19 mouse cellular contexts compared by ENCODE assay signal in the genomic region with DNA sequence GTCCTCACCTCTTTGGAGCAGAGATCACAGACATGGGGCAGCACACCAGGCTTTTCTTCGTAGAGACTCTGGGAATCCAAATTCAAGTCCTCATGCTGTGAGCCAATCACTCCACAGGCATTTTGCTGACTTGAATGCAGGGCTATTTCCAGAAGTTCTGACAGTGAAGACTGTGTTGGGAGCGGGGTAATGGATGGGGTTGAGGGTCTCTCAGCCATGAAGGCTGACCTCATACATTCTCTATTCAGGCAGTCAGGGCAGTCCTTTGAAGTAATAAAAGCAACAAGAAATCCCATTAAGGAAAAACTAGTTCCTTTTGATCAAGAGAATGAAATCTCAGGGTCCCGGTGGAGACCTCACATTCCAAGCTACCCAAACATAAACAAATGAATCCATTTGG.
"Had no signal": no experiment of that assay in that cellular context is flagged by ENCODE, and none has a peak within 500 bp of the region (broad histone marks: within the 10 kb centered on the region; RNA-seq: fewer than 3 reads in every experiment).

No protein-coding gene starts in this region.

- DNase-seq: kidney, adult 9 months; kidney, postnatal 25 days; left cerebral cortex, postnatal 4 days; liver, postnatal 0 days; lung, embryonic 14.5 days; retina, postnatal 1 day; thymus, postnatal 25 days had no signal

- H3K27ac ChIP-seq: limb, embryonic 12.5 days; limb, embryonic 15.5 days; liver, embryonic 14.5 days; macrophage; midbrain, embryonic 10.5 days; midbrain, embryonic 13.5 days; neural tube, embryonic 13.5 days had no signal

- H3K4me1 ChIP-seq: limb, embryonic 12.5 days; limb, embryonic 15.5 days; neural tube, embryonic 13.5 days had no signal

- H3K9ac ChIP-seq: limb, embryonic 12.5 days; limb, embryonic 15.5 days; liver, embryonic 14.5 days; liver, postnatal 0 days; lung, embryonic 14.5 days; midbrain, embryonic 13.5 days; neural tube, embryonic 13.5 days had no signal

- H3K27me3 ChIP-seq: limb, embryonic 15.5 days had no signal

- H3K36me3 ChIP-seq: limb, embryonic 12.5 days; limb, embryonic 15.5 days; midbrain, embryonic 10.5 days; midbrain, embryonic 13.5 days; neural tube, embryonic 13.5 days had no signal

- ATAC-seq: intestine, postnatal 0 days; liver, postnatal 0 days; lung, postnatal 0 days; midbrain, embryonic 13.5 days; midbrain, embryonic 16.5 days had no signal

- H3K4me2 ChIP-seq: limb, embryonic 12.5 days; limb, embryonic 15.5 days; liver, embryonic 11.5 days; lung, embryonic 14.5 days; midbrain, embryonic 13.5 days; neural tube, embryonic 13.5 days had no signal

- H3K9me3 ChIP-seq: limb, embryonic 12.5 days; limb, embryonic 15.5 days; midbrain, embryonic 10.5 days; midbrain, embryonic 13.5 days; neural tube, embryonic 13.5 days had no signal

- H3K4me3 ChIP-seq: limb, embryonic 12.5 days; limb, embryonic 15.5 days; midbrain, embryonic 10.5 days; midbrain, embryonic 13.5 days; myocyte; neural tube, embryonic 13.5 days had no signal
